Mouse (Mus musculus): Measurements from ENCODE around the gene Snrnp200. TPM values are rescaled to one million over a fixed set of nuclear protein-coding genes. Genes with fewer than 3 reads are reported as not detected.

Gene Snrnp200
- total and polyA plus RNA-seq, 2 experiments from 2014 or later, result 32.5 to 95.1 TPM

DNA sequence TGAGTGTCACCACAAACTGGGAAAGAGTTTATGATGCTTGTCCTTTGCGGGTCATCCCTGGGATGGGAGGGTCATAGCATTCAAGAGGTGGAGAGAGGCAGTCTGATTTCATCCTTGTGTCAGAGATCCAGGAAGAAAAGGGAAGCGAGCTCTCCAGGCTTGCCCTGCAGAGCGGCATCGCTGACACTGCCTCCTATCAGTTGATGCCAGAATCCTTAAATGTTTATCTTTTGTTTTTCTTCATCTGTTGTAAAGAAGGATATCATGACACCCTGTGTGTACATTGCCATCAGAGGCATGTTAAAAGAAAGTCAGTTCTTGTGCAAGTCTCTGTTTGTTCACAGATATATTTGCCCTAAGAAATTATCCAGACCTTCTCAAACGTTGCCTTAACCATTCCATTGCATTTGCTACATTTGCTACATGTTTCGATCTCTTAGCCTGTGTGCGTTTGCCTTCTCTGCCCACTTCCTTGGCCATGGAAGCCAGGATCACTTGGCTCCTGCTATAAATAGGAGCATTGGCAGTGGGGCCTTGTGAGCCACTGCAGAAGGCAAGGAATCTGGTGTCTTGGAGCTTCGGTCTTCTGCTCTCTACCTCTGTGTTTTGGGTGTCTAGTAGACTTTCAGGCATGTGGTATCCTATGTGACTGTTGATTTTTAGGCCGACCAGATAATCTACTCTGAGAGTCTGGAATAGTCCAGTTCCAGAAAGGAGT lies 42.3 kb downstream of the Snrnp200 start:
- Histone ChIP-seq H3K27me3 (ENCODE audit: insufficient read depth, low read length) (no peaks in the 10 kb centered on the region), H3K4me1 (ENCODE audit: insufficient read depth, low read length) (peaks cover 11% of the 10 kb centered on the region), H3K9me3 (ENCODE audit: low read length) (no peaks in the 10 kb centered on the region), H3K36me3 (ENCODE audit: insufficient read depth, low read length) (peaks cover 2% of the 10 kb centered on the region; the same call in 1 of the 2 replicates), H3K4me3 (ENCODE audit: low read depth, low read length) (no peak overlapping the region), H3K4me2 (ENCODE audit: low read depth, low read length, poor library complexity, severe bottlenecking) (no peak overlapping the region), H3K9ac (replicated peaks; ENCODE audit: low read length, poor library complexity, severe bottlenecking) (no peak overlapping the region), H3K27ac (ENCODE audit: low read depth, low read length) (no peak overlapping the region)
- ATAC-seq (ENCODE audit: low FRiP score) (no peak), DNase-seq (ENCODE audit: low spot score) (no peak)
- no peak for TF ChIP-seq CTCF (IDR thresholded peaks at IDR 0.05)
- 94% methylated on average over 9 of the region's 9 CpGs for WGBS

DNA sequence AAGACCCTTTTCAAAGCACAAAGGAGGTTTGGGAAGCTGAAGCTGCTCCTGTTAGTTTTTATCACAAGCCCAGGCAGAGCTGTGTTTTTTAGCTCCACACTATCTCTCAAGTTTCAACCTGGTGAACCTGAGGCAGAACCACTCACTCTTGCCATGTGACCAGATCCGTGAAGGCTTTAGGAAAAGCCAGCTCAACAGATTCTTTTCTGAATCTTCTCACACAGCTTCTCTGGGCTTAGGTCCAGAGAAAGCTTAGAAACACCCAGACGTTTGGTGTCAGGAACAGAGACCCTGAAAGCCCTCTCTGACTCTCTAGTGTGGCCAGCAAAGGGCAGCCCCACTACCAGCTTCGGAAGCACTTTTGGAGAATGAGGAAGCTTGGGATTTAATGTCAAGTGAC lies 43.3 kb downstream of the Snrnp200 start:
- peaks cover 3% of the 10 kb centered on the region; the same call in 1 of the 2 replicates for H3K36me3 ChIP-seq (ENCODE audit: insufficient read depth, low read length)
- peaks cover 10% of the 10 kb centered on the region for H3K4me1 ChIP-seq (ENCODE audit: insufficient read depth, low read length)
- H3K27me3 ChIP-seq (ENCODE audit: insufficient read depth, low read length), result no peaks in the 10 kb centered on the region
- no peak overlapping the region for H3K27ac ChIP-seq (ENCODE audit: low read depth, low read length)
- no peak overlapping the region for H3K4me3 ChIP-seq (ENCODE audit: low read depth, low read length)
- no peak for TF ChIP-seq CTCF (IDR thresholded peaks at IDR 0.05)
- H3K4me2 ChIP-seq (ENCODE audit: low read depth, low read length, poor library complexity, severe bottlenecking), result no peak overlapping the region
- no peaks in the 10 kb centered on the region for H3K9me3 ChIP-seq (ENCODE audit: low read length)
- DNase-seq (ENCODE audit: low spot score) (no peak), ATAC-seq (ENCODE audit: low FRiP score) (no peak)
- 71% methylated on average over 3 of the region's 3 CpGs for WGBS
- H3K9ac ChIP-seq (replicated peaks; ENCODE audit: low read length, poor library complexity, severe bottlenecking), result no peak overlapping the region

DNA sequence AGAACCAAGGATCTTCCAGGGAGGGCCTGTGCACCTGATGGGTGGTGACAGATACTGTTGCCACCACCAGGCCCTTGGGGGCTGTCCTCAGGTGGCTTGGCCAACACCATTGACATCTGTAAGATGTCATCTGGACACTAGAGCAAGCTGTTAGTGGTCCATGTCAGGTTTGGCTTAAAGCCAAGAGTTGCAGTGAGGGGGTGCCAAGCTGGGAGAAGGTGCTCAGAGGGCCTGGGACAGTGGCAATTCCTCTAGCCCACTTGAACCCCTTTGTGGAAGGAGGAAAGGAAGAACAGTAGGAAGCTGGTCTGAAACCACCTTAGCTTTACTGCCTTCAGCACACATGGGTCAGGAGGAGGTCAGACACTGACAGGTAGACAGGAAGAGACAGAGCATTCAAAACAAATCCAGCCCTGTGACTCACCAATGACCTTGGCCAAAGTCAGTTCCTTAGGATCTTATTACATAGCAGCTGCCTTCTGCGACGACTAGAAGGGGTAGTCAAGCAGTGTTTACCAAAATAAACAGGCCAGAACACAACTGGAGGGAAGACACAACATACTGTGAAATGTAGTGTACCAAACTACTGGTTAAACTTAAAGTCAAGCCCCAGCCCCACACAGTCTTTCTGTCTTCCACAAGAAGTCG lies 43.8 kb downstream of the Snrnp200 start:
- Histone ChIP-seq H3K4me2 (ENCODE audit: low read depth, low read length, poor library complexity, severe bottlenecking) (no peak overlapping the region), H3K9ac (replicated peaks; ENCODE audit: low read length, poor library complexity, severe bottlenecking) (no peak overlapping the region), H3K4me3 (ENCODE audit: low read depth, low read length) (no peak overlapping the region), H3K4me1 (ENCODE audit: insufficient read depth, low read length) (peaks cover 5% of the 10 kb centered on the region; the same call in 1 of the 2 replicates), H3K27me3 (ENCODE audit: insufficient read depth, low read length) (no peaks in the 10 kb centered on the region), H3K9me3 (ENCODE audit: low read length) (no peaks in the 10 kb centered on the region), H3K36me3 (ENCODE audit: insufficient read depth, low read length) (peaks cover 5% of the 10 kb centered on the region), H3K27ac (ENCODE audit: low read depth, low read length) (no peak overlapping the region)
- 93% methylated on average over 3 of the region's 3 CpGs for WGBS
- no peak for ATAC-seq (ENCODE audit: low FRiP score)
- no peak for TF ChIP-seq CTCF (IDR thresholded peaks at IDR 0.05)
- no peak for DNase-seq (ENCODE audit: low spot score)

DNA sequence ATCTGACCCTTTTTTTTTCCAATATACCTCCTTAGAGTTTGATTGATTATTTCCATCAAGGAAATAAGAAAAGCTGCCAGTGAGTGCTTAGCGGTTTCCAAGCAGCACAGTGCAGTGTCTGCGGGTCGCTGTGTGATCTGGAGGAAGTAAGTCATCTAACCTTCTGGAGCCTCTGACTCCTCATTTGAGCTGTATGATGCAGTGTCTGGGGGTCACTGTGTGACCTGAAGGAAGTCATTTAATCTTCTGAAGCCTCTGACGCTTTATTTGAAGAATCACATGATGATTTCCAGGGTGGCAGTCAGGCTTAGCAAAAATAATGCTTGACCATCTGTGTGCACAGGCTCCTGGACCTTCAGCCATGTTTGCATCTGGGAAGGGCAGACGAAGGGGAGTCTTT lies 44.6 kb downstream of the Snrnp200 start:
- H3K9me3 ChIP-seq (ENCODE audit: low read length), result no peaks in the 10 kb centered on the region
- no peak overlapping the region for H3K4me2 ChIP-seq (ENCODE audit: low read depth, low read length, poor library complexity, severe bottlenecking)
- no peaks in the 10 kb centered on the region for H3K27me3 ChIP-seq (ENCODE audit: insufficient read depth, low read length)
- peaks cover 12% of the 10 kb centered on the region for H3K36me3 ChIP-seq (ENCODE audit: insufficient read depth, low read length)
- no peak overlapping the region for H3K4me3 ChIP-seq (ENCODE audit: low read depth, low read length)
- no peak overlapping the region for H3K9ac ChIP-seq (replicated peaks; ENCODE audit: low read length, poor library complexity, severe bottlenecking)
- TF ChIP-seq CTCF (IDR thresholded peaks at IDR 0.05), result no peak
- peaks cover 5% of the 10 kb centered on the region; the same call in 1 of the 2 replicates for H3K4me1 ChIP-seq (ENCODE audit: insufficient read depth, low read length)
- DNase-seq (ENCODE audit: low spot score) (no peak), ATAC-seq (ENCODE audit: low FRiP score) (no peak)
- H3K27ac ChIP-seq (ENCODE audit: low read depth, low read length), result no peak overlapping the region
- 91% methylated on average over 5 of the region's 5 CpGs for WGBS

GRCm38 (mm10) chr2:127254604-127255134 lies 46.5 kb downstream of the Snrnp200 start:
- 92% methylated on average over 3 of the region's 3 CpGs for WGBS

GRCm38 (mm10) chr2:127255294-127255693 lies 47.1 kb downstream of the Snrnp200 start:
- Histone ChIP-seq H3K4me3 (ENCODE audit: low read depth, low read length) (no peak overlapping the region), H3K9ac (replicated peaks; ENCODE audit: low read length, poor library complexity, severe bottlenecking) (no peak overlapping the region), H3K27me3 (ENCODE audit: insufficient read depth, low read length) (no peaks in the 10 kb centered on the region), H3K27ac (ENCODE audit: low read depth, low read length) (no peak overlapping the region), H3K9me3 (ENCODE audit: low read length) (no peaks in the 10 kb centered on the region), H3K36me3 (ENCODE audit: insufficient read depth, low read length) (peaks cover 30% of the 10 kb centered on the region), H3K4me1 (ENCODE audit: insufficient read depth, low read length) (no peaks in the 10 kb centered on the region; the same call in 1 of the 2 replicates), H3K4me2 (ENCODE audit: low read depth, low read length, poor library complexity, severe bottlenecking) (no peak overlapping the region)
- DNase-seq (ENCODE audit: low spot score), result no peak
- no peak for TF ChIP-seq CTCF (IDR thresholded peaks at IDR 0.05)
- 92% methylated on average over 6 of the region's 6 CpGs for WGBS
- no peak for ATAC-seq (ENCODE audit: low FRiP score)

More at GRCm38 (mm10) chr2:127254604-127255134, 46.5 kb downstream of the Snrnp200 start:
- no peak overlapping the region for H3K9ac ChIP-seq (replicated peaks; ENCODE audit: low read length, poor library complexity, severe bottlenecking)
- no peak for TF ChIP-seq CTCF (IDR thresholded peaks at IDR 0.05)
- peaks cover 26% of the 10 kb centered on the region for H3K36me3 ChIP-seq (ENCODE audit: insufficient read depth, low read length)
- no peak overlapping the region for H3K4me3 ChIP-seq (ENCODE audit: low read depth, low read length)
- ATAC-seq (ENCODE audit: low FRiP score) (no peak), DNase-seq (ENCODE audit: low spot score) (no peak)
- no peak overlapping the region for H3K27ac ChIP-seq (ENCODE audit: low read depth, low read length)
- H3K4me1 ChIP-seq (ENCODE audit: insufficient read depth, low read length), result peaks cover under 1% of the 10 kb centered on the region; the same call in 1 of the 2 replicates
- no peaks in the 10 kb centered on the region for H3K27me3 ChIP-seq (ENCODE audit: insufficient read depth, low read length)
- H3K4me2 ChIP-seq (ENCODE audit: low read depth, low read length, poor library complexity, severe bottlenecking), result no peak overlapping the region
- H3K9me3 ChIP-seq (ENCODE audit: low read length), result no peaks in the 10 kb centered on the region
